Mouse (Mus musculus) splenic B cell, adult 2 months (primary cell): ENCODE measurements around the gene B3gat1.

ENCODE experiments used
- DNase-seq: peaks from one replicate; pipeline ENCODE4 v3.0.0-alpha.2; 2011; ENCODE audit warnings: low read depth, low spot score
- H3K27me3 ChIP-seq: 2 replicates; pipeline ENCODE4 v1.6.1; 2012; ENCODE audit warnings: mild to moderate bottlenecking, low read length, moderate library complexity, mixed read lengths; ENCODE audit not compliant: control insufficient read depth, poor library complexity, insufficient read depth, severe bottlenecking
- H3K36me3 ChIP-seq: 2 replicates; pipeline ENCODE4 v1.6.1; 2012; ENCODE audit warnings: mild to moderate bottlenecking, low read length, moderate library complexity, mixed read lengths; ENCODE audit not compliant: control insufficient read depth, poor library complexity, insufficient read depth, severe bottlenecking

B3gat1 gene

DNA sequence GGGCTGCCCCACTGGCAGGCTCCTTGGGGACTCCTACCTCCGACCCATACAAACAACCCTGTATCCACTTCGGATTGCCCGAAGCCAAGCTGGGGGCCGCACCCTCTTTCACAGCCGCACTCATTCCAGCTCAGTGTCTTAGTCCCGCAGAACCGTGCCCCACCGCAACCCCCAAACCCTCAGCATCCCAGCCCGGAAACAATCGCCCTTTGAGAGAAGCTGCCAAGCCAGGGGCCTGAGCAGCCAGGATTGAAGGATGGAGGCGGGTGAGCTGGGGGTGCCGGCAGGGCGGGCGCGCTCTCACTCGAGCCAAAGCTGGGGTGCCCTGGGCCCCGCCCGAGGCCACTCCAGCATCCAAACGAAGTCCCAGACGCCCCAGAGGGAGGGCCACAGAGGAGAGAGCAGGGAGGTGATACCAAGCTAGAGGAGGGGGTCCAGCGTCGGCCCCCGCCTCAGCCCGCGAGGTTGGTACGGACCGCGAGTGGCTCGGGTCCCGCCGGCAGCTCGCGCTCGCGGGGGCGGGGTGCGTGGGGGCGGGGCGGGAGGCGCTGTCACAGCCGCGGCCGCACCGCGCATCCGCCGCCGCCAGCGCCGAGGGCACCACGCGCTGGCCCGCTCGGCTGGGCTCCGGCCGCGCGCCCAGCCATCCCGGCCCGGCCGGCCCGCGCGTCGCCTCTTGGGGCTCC, at the start of gene B3gat1:
Gene B3gat1 (plus strand): TSS at position 523 of the 686 bp plus-strand sequence.
- no peaks in the 10 kb centered on the region for H3K36me3 ChIP-seq
- no peaks in the 10 kb centered on the region for H3K27me3 ChIP-seq
- no peak for DNase-seq

DNA sequence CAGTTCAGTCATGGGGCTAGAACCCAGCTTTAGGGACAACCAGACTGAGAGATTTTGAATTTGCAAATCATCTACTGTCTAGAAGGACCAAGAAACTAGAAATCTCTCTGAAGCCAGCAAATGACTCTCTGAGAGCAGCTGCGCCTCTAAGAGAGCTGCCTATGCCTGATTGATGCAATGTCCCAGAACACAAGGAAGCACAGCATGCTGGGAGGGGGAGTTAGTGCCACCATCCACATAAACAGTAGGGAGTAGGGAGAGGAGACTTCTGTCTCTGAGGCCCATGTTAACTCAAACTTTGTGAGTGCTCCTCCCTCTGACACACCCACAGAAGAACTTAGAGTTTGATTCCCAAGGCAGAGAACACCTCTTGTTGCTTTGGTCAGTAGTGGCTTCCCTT, 44.4 kb upstream of the B3gat1 start:
- Histone ChIP-seq H3K36me3 (no peaks in the 10 kb centered on the region), H3K27me3 (no peaks in the 10 kb centered on the region; the same call in 1 of the 2 replicates)
- DNase-seq: no peak

DNA sequence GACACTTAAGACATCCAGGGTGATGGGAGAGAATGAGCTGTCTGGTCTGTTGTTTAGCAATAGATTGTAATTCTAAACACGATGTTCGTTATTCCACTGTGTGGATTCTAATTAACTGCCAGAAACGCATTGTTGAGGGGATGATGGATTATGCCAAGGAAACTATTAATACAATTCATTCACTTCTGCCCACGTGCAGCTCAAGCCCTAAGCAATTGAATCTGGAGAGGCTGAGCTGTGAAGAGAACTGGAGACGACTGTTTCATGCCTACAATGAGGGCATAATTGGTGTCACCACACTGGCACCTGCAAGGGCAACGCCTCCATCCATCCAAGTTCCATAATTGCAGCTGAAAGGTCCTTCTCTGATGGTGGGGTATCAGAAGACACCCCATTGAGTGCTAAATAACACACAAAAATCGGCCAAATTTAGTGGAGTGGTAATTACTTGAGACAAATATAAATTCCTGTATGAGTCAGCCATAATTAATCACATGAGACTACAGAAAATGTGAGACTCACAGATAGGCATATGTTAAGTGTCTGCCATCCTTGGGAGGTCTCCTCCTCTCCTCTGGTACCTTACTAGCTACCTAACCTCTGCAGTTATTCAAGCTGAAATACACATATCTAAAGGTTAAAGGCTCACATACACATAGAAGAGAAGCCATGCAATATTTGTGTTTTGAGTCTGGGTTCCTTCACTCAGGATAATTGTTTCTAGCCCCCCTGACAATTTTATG, 43.4 kb upstream of the B3gat1 start:
- Histone ChIP-seq H3K36me3 (no peaks in the 10 kb centered on the region), H3K27me3 (no peaks in the 10 kb centered on the region; the same call in 1 of the 2 replicates)
- no peak for DNase-seq

DNA sequence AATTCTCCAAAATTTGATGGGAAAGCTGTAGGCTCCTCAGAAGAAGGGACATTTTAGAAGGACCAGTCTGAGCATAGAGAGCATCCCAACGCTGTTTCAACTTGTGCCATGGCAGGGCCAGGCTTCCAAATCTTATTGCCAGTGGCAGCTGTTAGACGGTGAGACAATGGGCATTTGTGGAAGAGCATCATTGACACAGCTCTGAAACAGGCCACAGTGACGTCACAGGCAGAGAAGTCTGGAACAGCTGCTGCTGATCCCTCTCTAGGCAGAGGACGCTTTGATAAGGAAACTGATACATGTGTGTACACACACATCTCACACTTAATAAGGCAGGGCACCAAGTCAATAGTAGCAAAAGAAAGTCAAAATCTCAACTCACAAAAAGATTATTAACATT, 40.9 kb upstream of the B3gat1 start:
- no peak for DNase-seq
- no peaks in the 10 kb centered on the region for H3K36me3 ChIP-seq
- no peaks in the 10 kb centered on the region; the same call in 1 of the 2 replicates for H3K27me3 ChIP-seq

DNA sequence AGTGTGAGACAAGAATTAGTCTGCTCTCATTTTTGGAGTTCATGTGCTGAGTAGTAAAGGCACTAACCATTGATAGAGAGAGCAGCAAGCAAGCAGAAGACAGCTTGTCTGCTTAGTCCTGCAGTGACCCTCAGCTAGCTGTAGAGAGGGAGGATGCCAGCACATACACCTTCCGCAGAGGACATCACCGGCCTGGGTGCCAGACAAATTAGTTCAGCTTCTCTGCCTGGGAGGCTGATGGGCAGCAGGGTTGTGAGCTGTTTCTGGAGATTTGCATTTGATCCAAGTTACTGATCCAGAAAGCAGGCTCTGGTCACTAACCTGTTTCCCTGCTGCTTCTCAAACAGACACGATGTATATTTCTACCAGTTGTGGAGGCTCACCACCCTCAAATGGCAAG, 38.9 kb upstream of the B3gat1 start:
- H3K27me3 ChIP-seq: no peaks in the 10 kb centered on the region
- H3K36me3 ChIP-seq: no peaks in the 10 kb centered on the region
- DNase-seq: no peak

DNA sequence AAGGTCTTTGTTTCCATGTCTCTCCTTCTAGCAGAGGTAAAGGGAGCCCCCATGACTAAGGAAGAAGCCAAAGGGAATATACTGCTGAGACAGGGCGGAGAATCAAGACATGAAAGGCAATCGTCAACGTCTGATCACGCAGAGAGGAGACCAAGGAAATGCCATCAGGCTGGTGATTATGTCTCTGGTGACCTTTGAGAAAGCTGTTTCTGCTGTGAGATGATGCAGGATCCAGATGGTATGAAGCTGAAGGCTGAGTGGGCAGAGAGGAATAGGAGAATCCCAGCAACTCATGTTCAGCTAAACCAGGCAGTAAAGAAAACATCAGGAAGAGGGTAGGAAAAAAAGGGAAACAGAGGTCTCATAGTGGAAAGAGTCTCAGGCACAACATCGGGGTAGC, 38.4 kb upstream of the B3gat1 start:
- no peak for DNase-seq

DNA sequence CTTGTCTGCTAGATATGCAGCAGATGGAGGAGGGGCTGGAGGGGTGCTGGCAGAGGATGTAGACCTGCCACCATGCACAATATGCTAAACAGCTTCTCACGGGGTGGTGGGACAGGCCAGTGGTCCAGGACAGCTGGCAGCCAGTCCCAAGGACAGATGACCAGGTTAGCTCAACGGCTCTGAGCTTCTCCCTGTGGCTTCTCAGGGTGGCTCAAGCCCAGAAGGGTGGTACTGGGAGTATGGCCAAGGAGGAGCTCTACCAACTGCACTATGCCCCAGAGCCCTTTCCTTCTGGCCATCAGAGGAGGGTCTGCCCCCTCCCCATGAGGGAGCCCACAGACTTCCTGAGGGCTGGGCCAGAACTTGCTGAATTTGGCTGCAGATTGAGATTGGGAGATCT, 35.2 kb upstream of the B3gat1 start:
- Histone ChIP-seq H3K27me3 (no peaks in the 10 kb centered on the region), H3K36me3 (no peaks in the 10 kb centered on the region)
- no peak for DNase-seq

More for the DNA sequence above, 38.4 kb upstream of the B3gat1 start:
- Histone ChIP-seq H3K36me3 (no peaks in the 10 kb centered on the region), H3K27me3 (no peaks in the 10 kb centered on the region)

DNA sequence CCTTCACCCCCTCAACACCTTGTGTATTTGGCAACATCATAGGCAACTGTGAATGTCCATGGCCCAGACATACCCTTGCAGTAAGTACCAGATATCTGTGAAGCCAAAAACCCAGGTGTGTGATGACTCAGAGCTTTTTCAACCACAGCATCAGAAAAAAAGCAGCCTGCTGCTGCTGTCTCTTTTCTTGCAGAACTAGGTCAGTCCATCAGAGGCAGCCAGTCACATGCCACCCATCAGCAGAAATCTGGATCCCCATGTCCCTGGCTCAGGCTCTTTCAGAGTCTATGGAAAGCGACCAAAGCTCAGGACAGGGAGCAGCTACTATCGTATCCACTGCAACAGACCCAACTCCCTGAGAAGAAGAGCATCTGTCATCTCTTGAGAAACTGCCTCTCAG, 33.2 kb upstream of the B3gat1 start:
- no peaks in the 10 kb centered on the region for H3K27me3 ChIP-seq
- H3K36me3 ChIP-seq: no peaks in the 10 kb centered on the region
- DNase-seq: no peak

DNA sequence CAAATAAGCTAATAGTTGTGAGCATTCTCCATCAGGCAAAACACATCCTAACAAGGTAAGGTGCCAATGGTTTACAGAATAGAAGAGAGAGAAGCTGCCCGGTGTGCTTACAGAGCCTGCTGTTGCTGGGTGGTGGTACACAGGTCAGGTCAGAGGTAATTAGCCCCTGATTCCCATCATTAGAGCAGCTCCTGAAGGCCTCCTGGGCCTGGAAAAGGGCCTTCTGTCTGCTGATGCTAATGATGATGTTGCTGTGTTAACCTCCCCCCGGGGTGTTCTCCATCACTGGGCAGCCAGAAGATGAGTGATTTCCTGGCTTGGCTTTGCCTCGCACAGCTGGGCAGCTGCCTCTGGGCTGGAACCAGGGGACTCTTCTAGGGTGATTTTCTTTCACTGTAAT, 15.1 kb upstream of the B3gat1 start:
- no peaks in the 10 kb centered on the region for H3K36me3 ChIP-seq
- DNase-seq: no peak
- H3K27me3 ChIP-seq: no peaks in the 10 kb centered on the region

DNA sequence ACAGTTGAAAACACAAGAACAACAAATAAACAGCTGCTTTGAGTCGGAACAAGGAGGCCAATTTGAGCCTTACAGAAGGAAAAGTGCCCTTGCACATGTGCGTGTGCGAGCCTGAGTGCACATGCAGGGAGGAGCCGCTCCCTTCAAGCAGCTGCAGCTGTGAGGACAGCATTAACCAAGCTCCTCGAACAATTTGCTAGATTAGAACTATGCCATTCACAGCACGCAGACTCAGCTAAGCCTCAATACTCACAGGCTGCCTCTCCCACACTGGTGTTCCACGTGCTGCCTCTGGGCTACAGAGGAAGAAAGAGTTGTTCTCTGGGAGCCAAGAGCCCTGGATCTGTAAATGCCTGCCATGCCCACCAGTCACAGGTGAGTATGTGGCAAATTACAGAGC, 11.8 kb upstream of the B3gat1 start:
- no peak for DNase-seq

DNA sequence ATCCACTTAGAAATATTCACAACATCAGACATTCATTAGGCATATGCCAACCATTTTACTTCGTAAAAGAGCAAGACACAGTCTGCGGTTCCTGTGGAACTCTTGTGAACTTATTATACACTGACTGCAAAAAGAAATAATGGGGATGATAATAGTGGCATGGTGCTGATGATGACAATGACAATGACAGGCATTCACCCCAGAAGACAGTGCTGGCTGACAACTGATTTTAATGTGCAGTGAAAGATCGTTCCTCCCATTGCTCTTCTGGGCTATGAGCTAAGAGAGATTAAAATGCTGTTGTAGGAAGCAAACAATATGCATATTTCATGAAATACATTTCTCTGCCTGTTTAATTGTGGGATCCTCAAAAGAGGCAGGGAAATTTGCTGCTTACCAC, 7.8 kb upstream of the B3gat1 start:
- DNase-seq: no peak
- Histone ChIP-seq H3K36me3 (no peaks in the 10 kb centered on the region), H3K27me3 (no peaks in the 10 kb centered on the region)

More for the DNA sequence above, 11.8 kb upstream of the B3gat1 start:
- Histone ChIP-seq H3K27me3 (no peaks in the 10 kb centered on the region), H3K36me3 (no peaks in the 10 kb centered on the region)

DNA sequence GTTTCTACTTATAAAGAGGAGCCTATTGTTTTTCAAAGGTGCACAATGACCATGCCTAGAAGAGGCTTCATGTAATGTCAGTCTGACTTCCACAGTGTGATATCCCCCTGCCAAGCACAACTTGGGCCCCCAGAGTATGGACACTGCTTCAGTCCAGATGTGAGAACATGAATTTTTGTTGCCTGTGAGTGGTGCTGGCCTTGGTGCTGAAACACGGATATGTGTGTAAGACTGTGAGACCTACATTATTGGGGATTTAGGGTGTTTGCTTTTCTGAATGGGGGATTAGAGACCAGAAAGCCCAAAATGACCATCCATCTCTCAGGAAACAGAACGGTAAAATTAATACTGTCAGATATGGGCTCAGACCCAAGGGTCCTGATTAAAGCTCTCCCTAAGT, 6.1 kb upstream of the B3gat1 start:
- Histone ChIP-seq H3K27me3 (no peaks in the 10 kb centered on the region), H3K36me3 (no peaks in the 10 kb centered on the region)
- no peak for DNase-seq

DNA sequence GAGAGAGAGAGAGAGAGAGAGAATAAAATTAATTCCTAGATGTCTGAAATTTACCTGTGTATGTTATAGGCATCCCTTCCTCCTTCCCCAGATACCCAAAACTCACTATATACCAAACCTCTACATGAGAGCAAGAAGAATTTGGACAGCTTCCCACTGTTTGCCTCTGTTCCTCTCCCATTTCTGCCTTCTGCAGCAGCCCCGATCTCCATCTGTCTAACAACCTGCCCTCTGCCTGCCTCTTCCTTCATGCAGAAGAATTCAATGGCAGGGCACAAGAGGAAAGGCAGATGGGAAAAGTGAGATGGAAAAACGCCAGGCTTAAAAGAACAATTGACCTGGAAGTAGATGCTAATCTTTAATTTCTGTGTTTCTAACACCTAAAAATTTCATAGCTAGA, 5.0 kb upstream of the B3gat1 start:
- Histone ChIP-seq H3K36me3 (no peaks in the 10 kb centered on the region), H3K27me3 (no peaks in the 10 kb centered on the region)
- no peak for DNase-seq

DNA sequence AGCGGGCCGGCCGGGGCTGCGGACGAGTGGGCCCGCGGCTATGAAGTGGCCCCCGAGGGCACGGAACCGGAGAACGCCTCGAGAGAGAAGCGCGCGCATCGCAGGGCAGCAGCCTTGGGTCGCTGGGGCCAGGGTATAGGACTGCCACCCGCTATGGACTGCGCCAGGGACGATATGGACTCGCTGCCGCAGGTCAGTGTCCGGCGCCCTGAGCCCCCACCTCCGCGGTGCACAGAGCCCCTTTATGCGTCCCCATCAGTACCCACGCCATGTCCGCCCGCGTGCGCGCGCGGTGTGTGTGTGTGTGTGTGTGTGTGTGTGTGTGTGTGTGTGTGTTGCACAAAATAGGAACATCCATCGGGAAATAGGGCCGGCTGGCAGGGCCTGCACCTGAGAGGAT, 458 bp downstream of the B3gat1 start:
- H3K36me3 ChIP-seq: no peaks in the 10 kb centered on the region
- no peaks in the 10 kb centered on the region for H3K27me3 ChIP-seq
- no peak for DNase-seq

DNA sequence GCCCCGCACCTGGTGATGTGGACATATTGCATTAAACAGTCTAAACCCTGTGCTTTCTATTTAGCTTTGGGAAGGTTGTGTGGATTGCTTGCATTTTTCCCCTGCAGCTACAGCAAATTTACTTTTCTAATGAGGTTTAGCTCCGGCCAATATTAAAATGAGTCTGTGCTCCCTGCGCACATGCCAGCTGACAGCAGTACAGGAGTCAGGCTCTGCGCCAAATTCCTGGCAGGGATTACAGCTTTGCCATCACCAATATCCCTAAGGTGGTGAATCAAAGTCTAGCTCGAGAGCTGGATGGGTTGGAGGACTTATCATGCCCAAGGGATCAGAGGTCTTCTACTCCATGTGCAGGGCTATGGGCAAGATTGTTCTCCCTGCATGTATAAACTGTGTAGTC, 3.6 kb downstream of the B3gat1 start:
- no peaks in the 10 kb centered on the region for H3K36me3 ChIP-seq
- DNase-seq: no peak
- H3K27me3 ChIP-seq: no peaks in the 10 kb centered on the region
